Mouse (Mus musculus): Measurements from ENCODE around the gene Folr1. TPM values are rescaled to one million over a fixed set of nuclear protein-coding genes. Genes with fewer than 3 reads are reported as not detected.

Gene Folr1
- total and polyA plus RNA-seq, 2 experiments from 2014 or later: 28.8 to 78.5 TPM

- no peak overlapping the region for H3K27ac ChIP-seq
- H3K4me3 ChIP-seq (ENCODE audit: low read length): no peak overlapping the region
- H3K36me3 ChIP-seq (ENCODE audit: insufficient read depth, low read length): peaks cover 4% of the 10 kb centered on the region
- no peaks in the 10 kb centered on the region for H3K4me1 ChIP-seq (ENCODE audit: insufficient read depth, low read length)
- no peaks in the 10 kb centered on the region for H3K9me3 ChIP-seq (ENCODE audit: low read length)
- no peak for ATAC-seq
- WGBS: 33% methylated on average over 3 of the region's 3 CpGs
- H3K9ac ChIP-seq (replicated peaks; ENCODE audit: low read length): no peak overlapping the region
- no peak for TF ChIP-seq CTCF (IDR thresholded peaks at IDR 0.05; ENCODE audit: low read depth)
- H3K27me3 ChIP-seq (ENCODE audit: insufficient read depth, low read length): no peaks in the 10 kb centered on the region; the same call in 1 of the 2 replicates
- peak; percentile 66 for DNase-seq (ENCODE audit: low spot score)
- no peak overlapping the region for H3K4me2 ChIP-seq (ENCODE audit: low read depth, low read length)
Observed at GRCm38 (mm10) chr7:101833916-101834584, 36.5 kb downstream of the Folr1 start.

DNA sequence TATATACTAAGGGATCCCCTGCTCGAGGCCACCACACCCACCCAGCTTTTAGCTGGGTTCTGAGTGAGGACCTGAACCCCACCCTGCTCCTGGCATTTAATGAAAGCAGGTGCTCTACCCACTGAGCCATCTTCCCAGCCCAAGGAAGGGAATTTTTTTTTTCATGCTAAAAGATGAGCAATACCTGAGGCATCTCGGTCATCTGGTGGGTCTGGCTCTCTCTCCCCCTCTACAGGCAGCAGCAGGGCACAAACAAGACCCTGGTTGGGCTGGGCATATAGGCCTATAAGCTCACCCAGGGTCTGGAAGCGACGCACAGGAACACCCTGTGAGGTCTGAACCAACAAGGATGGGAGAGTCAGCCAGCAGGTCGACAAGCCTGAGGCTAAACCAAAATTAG is 37.2 kb downstream of the Folr1 start:
- no peak for ATAC-seq
- Histone ChIP-seq H3K36me3 (ENCODE audit: insufficient read depth, low read length) (peaks cover 10% of the 10 kb centered on the region), H3K9me3 (ENCODE audit: low read length) (no peaks in the 10 kb centered on the region), H3K4me3 (ENCODE audit: low read length) (no peak overlapping the region), H3K27me3 (ENCODE audit: insufficient read depth, low read length) (no peaks in the 10 kb centered on the region), H3K4me1 (ENCODE audit: insufficient read depth, low read length) (no peaks in the 10 kb centered on the region), H3K27ac (no peak overlapping the region), H3K9ac (replicated peaks; ENCODE audit: low read length) (no peak overlapping the region), H3K4me2 (ENCODE audit: low read depth, low read length) (no peak overlapping the region)
- 68% methylated on average over 5 of the region's 5 CpGs for WGBS
- DNase-seq (ENCODE audit: low spot score): no peak
- TF ChIP-seq CTCF (IDR thresholded peaks at IDR 0.05; ENCODE audit: low read depth): peak; percentile 24; the same call in 1 of the 2 replicates

DNA sequence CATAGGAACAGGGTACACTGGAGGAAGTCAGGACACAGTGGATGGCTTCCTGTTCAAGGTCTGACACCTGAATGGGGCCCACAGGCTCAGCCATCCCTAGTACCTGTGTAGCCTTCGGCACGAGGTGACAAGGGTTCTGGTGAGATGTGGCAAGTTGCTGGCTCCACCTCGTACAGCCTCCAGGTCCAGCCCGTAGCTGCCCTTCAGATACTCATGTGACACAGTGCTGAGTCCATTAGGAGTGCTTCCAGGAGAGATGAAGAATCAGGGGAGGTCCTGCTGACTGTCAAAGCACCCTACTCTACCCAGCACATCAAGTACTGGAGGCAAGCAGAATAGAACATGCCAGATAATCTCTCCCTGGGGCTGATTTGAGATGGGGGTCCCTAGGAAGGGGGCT is 38.2 kb downstream of the Folr1 start:
- no peak for TF ChIP-seq CTCF (IDR thresholded peaks at IDR 0.05; ENCODE audit: low read depth)
- Histone ChIP-seq H3K27me3 (ENCODE audit: insufficient read depth, low read length) (no peaks in the 10 kb centered on the region), H3K4me3 (ENCODE audit: low read length) (no peak overlapping the region), H3K9ac (replicated peaks; ENCODE audit: low read length) (no peak overlapping the region), H3K36me3 (ENCODE audit: insufficient read depth, low read length) (peaks cover 17% of the 10 kb centered on the region), H3K9me3 (ENCODE audit: low read length) (no peaks in the 10 kb centered on the region), H3K27ac (no peak overlapping the region), H3K4me2 (ENCODE audit: low read depth, low read length) (no peak overlapping the region), H3K4me1 (ENCODE audit: insufficient read depth, low read length) (no peaks in the 10 kb centered on the region)
- DNase-seq (ENCODE audit: low spot score): no peak
- WGBS: 91% methylated on average over 4 of the region's 4 CpGs
- ATAC-seq: no peak

- H3K36me3 ChIP-seq (ENCODE audit: insufficient read depth, low read length): peaks cover 17% of the 10 kb centered on the region
- 88% methylated on average over 8 of the region's 8 CpGs for WGBS
- H3K27ac ChIP-seq: no peak overlapping the region
- H3K4me1 ChIP-seq (ENCODE audit: insufficient read depth, low read length): no peaks in the 10 kb centered on the region
- ATAC-seq (no peak), DNase-seq (ENCODE audit: low spot score) (no peak)
- H3K4me2 ChIP-seq (ENCODE audit: low read depth, low read length): no peak overlapping the region
- H3K27me3 ChIP-seq (ENCODE audit: insufficient read depth, low read length): no peaks in the 10 kb centered on the region
- H3K4me3 ChIP-seq (ENCODE audit: low read length): no peak overlapping the region
- no peak for TF ChIP-seq CTCF (IDR thresholded peaks at IDR 0.05; ENCODE audit: low read depth)
- H3K9ac ChIP-seq (replicated peaks; ENCODE audit: low read length): no peak overlapping the region
- no peaks in the 10 kb centered on the region for H3K9me3 ChIP-seq (ENCODE audit: low read length)
Observed at GRCm38 (mm10) chr7:101831437-101831836, 39.2 kb downstream of the Folr1 start.

DNA sequence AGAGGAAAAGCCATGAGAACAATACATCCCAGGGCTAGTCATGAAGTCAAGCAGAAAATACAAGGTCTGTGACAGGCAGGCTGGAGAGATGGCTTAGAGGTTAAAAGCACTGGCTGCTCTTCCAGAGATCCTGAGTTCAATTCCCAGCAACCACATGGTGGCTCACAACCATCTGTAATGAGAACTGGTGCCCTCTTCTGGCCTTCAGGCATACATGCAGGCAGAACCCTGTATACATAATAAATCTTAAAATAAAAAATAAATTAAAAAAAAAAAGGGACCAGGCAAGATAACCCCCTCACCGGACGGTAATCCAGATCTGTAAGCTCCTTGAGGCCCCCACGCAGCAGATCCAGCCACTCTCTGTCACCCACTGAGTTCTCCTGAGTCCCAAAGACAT is 40.2 kb downstream of the Folr1 start:
- H3K4me3 ChIP-seq (ENCODE audit: low read length): no peak overlapping the region
- ATAC-seq (no peak), DNase-seq (ENCODE audit: low spot score) (no peak)
- H3K36me3 ChIP-seq (ENCODE audit: insufficient read depth, low read length): peaks cover 17% of the 10 kb centered on the region
- no peaks in the 10 kb centered on the region for H3K27me3 ChIP-seq (ENCODE audit: insufficient read depth, low read length)
- TF ChIP-seq CTCF (IDR thresholded peaks at IDR 0.05; ENCODE audit: low read depth): no peak; the same call in 1 of the 2 replicates
- no peak overlapping the region for H3K27ac ChIP-seq
- no peak overlapping the region for H3K4me2 ChIP-seq (ENCODE audit: low read depth, low read length)
- H3K9ac ChIP-seq (replicated peaks; ENCODE audit: low read length): no peak overlapping the region
- no peaks in the 10 kb centered on the region for H3K9me3 ChIP-seq (ENCODE audit: low read length)
- 99% methylated on average over 3 of the region's 3 CpGs for WGBS
- H3K4me1 ChIP-seq (ENCODE audit: insufficient read depth, low read length): no peaks in the 10 kb centered on the region

DNA sequence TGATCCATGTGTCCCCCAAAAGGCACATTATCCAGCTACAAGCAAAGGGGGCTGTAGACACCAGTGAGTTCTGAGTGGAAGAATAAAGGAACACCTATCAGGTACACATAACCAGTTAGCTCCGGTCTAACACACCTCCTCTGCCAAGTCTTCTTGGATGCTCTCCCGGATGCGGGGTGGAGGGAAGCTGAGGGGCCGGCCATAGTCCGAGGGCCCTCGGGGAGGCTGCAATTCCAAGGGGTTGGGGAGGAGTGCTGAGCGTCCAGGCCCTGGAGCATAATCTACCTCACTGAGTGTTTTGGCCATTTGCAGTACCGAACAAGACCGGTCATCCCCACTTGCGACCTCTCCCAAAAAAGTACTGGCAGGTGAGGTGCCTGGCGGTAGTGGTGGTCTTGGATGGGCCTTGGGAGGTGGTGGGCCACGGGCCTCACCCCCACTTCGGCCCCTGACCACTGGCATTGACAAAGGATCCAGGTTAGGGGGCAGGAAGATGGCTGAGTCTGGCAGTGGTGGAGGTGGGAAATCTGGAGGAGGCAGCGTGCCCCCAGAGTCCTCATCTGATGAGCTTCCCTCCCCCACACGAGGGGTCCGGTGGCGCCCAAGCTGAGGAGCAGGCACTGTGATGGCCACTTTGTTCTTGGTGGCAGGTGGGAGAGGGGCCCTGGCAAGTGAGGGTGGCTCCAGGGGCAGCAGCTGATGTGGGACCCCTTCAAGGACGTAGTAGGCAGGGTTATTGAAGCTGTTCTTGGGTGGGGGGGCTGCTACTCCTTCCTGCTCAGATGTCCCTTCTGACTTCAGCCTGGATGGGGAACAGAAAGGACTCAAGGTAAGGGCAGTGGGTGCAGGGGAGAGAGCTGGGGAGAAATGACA is 46.6 kb downstream of the Folr1 start:
- no peak for TF ChIP-seq CTCF (IDR thresholded peaks at IDR 0.05; ENCODE audit: low read depth)
- WGBS: 73% methylated on average over 18 of the region's 18 CpGs
- DNase-seq (ENCODE audit: low spot score) (no peak), ATAC-seq (no peak)
- Histone ChIP-seq H3K9me3 (ENCODE audit: low read length) (no peaks in the 10 kb centered on the region), H3K9ac (replicated peaks; ENCODE audit: low read length) (no peak overlapping the region), H3K27me3 (ENCODE audit: insufficient read depth, low read length) (peaks cover 34% of the 10 kb centered on the region), H3K4me2 (ENCODE audit: low read depth, low read length) (no peak overlapping the region), H3K27ac (no peak overlapping the region), H3K36me3 (ENCODE audit: insufficient read depth, low read length) (peaks cover 13% of the 10 kb centered on the region; the same call in 1 of the 2 replicates), H3K4me1 (ENCODE audit: insufficient read depth, low read length) (peaks cover 8% of the 10 kb centered on the region), H3K4me3 (ENCODE audit: low read length) (no peak overlapping the region)
